Mouse (Mus musculus) granulocyte monocyte progenitor cell, adult 5-6 weeks (primary cell): ENCODE data around the gene Eaf1. TPM values are rescaled to one million over a fixed set of nuclear protein-coding genes. Genes with fewer than 3 reads are reported as not detected.
A peak's percentile ranks its signal among the peaks of the same experiment; 100 is the strongest.
"Not testable (repeated sequence)": the region's sequence is repeated elsewhere in the genome, so short reads cannot be mapped to it uniquely, and the experiment has no call there.

ENCODE experiments used
- ATAC-seq: replicated peaks from 2 replicates; pipeline ENCODE4 v1.8.0; 2016; ENCODE audit warnings: mild to moderate bottlenecking, moderate TSS enrichment, inconsistent platforms; ENCODE audit not compliant: poor library complexity, severe bottlenecking
- total RNA-seq, 2 experiments: library from RNA; stranded (forward) in 1 of 2; stranded (reverse) in 1 of 2; fragments of 200-712, 200-1000 nt in 1 of 2; fragments of >200 nt in 1 of 2; fragmentation: Nextera tagmentation in 1 of 2; gene quantifications; 2 replicates each; pipeline ENCODE4 v1.2.3; 2014 to 2017

Gene Eaf1
- 26.3 and 35.0 TPM in 2 replicates for total RNA-seq (2014; fragmentation: Nextera tagmentation)
- total RNA-seq (2017) = 26.5 and 31.4 TPM in 2 replicates

DNA sequence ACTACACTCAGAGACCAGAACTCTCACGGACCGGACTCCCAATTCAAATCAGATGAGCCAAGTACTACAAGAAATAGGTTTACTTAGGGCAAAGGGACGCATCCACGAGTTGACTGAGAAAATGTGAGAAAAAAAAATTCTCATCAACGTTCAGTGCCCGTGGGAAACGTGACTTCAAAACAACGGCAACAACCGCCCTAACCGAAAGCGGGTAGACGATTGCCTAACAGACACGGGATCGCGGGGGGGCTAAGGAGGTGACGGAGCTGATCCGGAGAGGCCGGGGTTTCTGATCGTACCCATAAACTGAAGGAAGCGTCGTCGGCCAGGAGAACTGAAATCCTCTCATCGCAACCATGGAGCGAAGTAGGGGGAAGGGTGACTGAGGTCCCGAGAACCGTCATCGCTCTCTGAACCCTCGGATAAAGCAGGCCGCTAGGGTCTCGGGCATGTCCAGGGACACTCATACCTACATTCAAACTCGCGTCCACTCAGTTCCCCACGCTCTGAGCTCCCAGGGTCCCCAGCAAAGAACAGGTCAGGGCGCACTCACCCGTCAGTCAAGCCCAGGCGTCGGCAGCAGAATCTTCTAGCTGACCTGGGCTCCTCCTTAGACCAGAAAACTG lies at the start of gene Eaf1:
Gene Eaf1, plus strand, starts transcription at position 51 of the 626 bp plus-strand sequence.
- ATAC-seq = peak; percentile 60

DNA sequence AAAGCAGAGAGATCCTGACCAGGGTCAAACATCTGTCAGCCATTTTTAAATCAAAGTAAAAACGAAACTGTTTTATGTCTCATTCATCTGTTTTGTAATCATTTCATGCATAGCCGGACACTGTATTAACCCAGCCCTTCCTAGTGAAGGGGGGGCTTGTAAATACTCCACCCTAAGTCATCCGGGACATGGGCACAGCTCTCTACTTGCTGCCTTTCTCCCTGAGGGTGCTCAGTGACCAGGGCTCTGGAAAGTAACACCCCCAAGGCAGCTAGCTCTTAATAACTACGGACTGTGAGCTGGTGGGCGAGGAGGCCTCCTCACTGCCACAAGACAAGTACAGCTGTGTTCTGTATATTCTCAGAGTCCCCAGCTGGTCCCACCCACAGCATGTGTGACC lies 45.2 kb upstream of the Eaf1 start:
- ATAC-seq = no peak

DNA sequence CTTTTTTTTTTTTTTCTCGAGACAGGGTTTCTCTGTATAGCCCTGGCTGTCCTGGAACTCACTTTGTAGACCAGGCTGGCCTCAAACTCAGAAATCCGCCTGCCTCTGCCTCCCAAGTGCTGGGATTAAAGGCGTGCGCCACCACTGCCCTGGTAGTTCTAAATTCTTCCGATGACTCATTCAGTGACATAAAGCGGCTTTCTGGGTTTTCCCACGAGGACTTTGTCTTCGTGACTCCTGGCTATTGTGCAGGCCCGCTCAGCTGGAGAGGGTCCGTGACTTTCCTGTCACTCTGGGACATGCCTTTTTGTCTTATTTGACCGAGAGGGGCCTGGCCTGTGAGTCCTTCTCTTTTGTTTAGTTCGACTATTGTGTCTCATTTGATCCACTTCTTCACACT lies 40.3 kb upstream of the Eaf1 start:
- ATAC-seq = not testable (repeated sequence)

GRCm38 (mm10) chr14:31454849-31455566 lies 39.2 kb upstream of the Eaf1 start:
- ATAC-seq = no peak

DNA sequence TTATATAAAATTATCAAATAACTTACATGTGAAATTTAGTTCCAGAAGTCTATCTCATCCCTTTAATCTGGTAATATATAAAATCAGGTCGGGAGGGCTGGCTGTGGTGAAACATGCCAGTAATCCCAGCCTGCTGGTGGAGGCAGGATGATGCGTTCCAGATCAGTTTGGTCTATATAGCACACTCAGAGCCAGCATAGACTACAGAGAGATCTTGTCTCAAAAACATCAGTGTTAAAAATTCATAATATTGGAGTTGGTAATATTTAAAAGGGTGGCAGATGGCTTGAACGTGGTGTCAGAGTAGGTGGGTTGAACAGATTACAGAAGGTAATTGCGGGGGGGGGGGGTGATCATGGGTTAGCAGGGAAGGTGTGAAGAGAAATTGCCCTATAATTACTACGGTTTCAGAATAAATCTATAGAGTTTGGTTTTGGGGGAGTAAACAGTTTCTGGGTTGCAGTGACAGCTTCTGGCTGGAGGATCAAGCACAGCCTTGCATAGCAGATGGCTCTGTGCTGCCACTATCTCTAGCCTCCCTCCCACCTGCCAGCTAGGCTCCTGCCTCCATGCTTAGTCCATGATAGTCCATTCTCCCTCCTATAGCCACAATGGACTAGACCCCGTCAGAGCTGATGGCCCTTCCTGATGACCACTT lies 38.0 kb upstream of the Eaf1 start:
- no peak for ATAC-seq

DNA sequence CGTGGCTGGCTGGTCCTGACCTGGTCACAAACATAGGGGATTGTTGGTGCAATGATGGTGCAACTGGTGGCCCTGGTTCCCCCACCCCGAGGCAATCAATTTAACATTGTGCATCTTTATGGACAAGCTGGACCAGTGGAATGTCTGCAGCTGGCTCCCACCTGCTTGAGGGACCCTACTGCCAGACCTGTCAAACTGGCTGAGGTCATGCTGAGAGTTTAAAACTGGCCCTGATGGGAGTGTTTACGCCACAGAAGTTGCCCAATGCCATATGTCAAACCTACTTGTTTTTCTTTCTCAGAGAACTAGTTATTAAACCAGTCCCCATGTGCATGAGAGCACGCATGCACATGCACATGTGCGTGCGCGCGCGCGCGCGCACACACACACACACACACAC lies 36.2 kb upstream of the Eaf1 start:
- ATAC-seq = no peak

- not testable (repeated sequence) for ATAC-seq
Observed at GRCm38 (mm10) chr14:31462226-31462625, 32.0 kb upstream of the Eaf1 start.

DNA sequence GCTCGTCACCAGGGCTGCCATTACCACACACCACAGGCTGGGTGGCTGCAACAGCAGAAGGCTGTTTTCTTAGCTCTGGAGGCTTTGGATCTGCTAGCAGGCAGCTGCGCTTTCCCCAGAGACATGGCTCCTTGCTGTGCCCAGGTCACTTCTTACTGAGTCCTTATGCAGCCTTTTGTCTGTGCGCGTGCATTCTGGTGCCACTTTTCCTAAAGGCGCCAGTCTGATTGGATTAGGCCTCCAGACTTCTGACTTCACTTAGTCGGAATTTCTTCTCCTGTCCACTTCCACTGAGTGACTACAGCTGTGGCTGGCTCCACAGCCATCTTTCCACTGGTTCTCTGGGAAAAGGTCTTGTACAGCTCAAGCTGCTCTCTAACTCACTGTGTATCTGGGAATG lies 31.3 kb upstream of the Eaf1 start:
- ATAC-seq = no peak

DNA sequence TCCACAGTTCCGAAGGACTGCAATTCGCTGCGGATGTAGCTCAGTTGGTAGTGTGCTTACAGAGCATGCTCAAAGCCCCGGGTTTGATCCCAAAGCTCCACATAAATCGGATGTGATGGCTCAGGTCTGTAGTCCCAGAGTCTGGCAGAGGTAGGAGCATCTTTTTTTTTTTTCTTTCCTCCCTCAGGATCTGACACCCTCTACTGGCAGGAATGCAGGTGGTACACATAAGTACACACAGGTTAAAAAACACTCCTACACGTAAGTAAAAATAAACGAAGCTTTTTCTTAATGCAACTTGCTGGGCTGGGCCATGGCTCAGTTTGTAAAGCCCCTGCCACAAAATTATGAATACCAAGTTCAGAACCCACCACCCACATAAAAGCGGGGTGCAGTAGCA lies 30.0 kb upstream of the Eaf1 start:
- no peak for ATAC-seq

DNA sequence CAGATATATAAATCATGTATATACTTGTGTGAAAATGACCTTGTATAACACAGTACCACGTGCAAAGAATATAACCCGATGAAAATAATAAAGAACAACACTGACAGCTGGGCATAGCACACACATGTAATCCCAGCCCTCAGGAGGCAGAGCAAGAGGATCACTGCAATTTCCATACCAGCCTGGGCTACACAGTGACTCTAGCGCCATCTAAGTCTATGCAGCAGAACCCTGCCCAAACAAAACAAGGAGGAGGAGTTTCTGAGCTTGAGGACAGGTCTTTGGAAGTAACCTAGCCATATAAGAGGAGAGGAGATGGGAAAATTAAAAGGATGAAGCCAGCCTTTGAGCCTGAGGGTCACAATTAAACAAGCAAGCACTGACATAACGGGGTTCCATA lies 24.5 kb upstream of the Eaf1 start:
- no peak for ATAC-seq

GRCm38 (mm10) chr14:31472451-31473061 lies 21.6 kb upstream of the Eaf1 start:
- ATAC-seq = peak; percentile 59

DNA sequence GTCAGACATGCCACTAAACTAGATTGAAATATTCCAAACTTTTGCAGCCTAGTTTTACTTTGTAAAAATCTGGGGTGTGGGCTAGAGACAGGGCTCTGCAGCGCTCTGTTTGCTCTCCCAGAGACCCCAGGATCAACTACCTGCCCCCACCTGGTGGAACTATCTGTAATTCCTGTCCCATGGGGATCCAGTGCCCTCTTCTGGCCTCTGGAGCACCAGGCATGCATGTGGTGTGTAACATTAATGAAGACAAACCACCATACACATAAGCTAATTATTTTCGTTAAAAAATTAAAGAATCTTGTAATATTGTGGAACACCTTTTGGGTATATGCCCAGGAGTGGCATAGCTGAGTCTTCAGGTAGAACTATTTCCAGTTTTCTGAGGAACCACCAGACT lies 20.9 kb upstream of the Eaf1 start:
- no peak for ATAC-seq

DNA sequence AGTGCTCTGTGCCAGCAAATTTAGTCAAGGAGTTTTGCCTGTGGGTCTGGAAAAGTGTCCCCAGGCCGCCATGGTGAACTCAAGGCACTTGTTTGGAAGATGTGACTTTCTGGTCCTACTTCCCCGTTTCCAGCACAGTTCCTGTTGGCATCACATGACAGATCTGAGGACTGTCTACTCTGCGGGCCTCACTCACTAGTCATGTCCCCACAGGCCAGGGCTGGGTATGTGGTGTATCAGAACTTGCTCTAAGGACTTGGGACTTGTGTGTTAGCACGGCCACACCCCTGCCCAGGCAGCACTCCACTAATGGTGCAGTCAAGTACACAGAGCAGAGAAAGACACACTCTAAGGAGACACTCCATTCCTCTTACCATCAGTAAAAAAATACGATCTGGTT lies 11.8 kb upstream of the Eaf1 start:
- peak; percentile 58 for ATAC-seq

DNA sequence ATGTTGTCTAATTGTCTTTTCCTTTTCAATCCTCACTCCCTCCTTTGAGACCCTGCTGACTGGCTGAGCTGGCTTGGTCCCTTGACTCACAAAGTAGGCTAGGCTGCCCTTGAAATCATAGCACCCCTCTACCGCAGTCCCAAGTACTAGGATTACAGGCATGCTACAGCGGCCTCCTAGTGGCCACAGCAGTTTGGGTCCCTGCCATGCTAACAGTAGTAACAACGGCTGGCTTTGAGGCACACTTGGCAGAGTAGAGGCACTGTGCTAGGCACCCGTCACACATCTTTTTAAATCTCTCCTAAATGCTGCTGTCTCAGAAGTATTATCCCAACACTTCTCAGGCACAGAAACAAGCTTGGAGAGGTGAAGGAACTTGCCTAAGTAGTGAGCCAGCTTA lies 7.7 kb upstream of the Eaf1 start:
- ATAC-seq = no peak

DNA sequence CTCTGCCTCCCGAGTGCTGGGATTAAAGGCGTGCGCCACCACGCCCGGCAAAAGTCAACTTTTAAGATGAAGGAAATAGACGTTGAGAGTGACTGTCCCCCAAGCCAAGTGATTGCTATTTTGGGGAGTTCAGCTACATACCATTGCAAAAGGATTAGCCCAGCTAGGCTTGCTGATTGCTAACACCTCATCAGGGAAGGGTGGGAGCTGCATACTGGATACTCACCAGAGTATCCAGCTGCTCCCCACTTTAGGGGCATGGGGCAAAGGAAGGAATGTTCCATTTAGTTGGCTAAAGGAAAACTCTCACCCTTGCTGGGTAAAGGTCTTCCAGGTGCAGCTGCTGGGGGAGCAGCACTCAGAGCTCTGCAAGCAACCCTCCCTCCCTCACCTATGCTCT lies 6.1 kb upstream of the Eaf1 start:
- no peak for ATAC-seq

DNA sequence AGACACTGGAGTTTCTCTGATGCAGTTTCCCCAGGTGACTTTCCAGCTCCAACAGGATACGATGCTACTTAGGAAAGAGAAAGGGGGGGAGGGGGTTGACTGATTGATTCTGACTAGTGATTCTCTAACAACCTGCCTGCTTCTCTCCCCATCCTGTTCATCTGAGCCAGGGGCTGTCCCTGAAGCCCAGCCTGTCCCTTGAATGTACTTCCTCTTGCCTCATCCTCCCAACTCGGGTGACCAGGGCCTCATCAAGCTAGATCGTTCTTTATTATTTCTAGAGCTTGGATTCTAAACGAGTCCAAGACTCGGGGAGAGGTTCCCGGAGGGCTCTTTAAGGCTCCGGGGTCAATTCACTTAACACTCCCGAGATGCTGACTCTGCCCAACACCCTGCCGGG lies 298 bp upstream of the Eaf1 start:
- peak; percentile 23; the same call in 1 of the 2 replicates for ATAC-seq

- ATAC-seq = peak; percentile 84
Observed at GRCm38 (mm10) chr14:31494975-31495455, 816 bp downstream of the Eaf1 start, which contains the start of gene Mettl6. TSS of gene Mettl6 (minus strand) at chr14:31495040.

DNA sequence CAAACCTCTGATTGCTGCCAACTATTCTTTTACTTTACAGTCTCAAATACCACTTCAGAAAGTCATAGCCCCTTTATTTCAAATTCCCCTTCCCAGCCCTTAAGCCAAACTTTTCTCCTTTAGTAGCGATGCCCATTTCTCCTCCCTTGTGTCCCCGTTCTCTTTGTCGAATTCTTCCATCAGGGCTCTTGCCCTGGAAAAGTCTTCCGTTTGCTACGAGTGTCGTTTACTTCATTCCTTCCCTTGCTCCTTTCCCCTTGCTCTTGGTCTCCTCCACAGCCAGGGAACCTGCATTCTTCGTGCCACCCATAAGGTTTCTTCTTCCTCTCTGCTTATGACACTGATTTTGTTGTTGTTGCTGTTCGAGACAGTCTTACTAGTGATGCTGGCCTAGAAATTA lies 1.3 kb downstream of the Eaf1 start:
- no peak for ATAC-seq

DNA sequence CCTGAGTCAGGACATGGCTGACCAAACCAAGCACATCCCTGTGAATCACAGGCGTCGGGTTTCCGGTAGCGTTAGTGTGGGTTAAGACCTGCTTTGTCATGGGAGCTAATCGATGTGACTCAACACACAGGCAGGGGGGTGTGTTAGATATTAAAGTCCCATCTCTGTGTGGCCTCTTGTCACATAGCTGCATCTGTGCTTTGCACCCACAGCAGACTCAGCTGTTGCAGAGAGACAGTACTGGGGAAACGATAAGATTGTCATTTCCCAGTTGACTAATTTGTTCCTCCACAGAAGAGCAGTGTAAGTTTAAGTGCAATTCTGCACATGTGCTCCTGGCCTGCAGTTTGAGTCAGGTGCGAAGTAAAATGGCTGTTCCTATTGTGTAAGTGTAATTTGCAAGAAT lies 2.0 kb downstream of the Eaf1 start:
- peak; percentile 63 for ATAC-seq

DNA sequence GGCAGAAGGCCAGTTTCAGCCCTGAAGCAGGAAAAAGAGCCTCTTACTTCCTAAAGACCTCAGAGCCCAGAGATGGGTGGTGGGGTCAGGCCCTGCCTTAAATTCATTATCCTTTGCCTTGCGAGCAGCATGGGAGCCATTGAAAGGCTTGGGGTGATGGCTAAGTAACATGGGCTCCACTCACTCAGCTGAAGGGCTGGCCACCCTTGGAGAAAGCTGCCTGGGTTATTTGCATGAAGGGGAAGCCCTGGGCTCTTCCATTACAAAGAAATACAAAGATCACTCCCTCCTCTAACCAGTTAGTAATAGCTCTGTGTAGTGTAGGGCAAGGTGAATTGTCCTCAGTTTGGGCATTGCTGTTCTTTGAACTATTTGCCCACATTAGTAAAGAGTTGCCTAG lies 5.3 kb downstream of the Eaf1 start:
- no peak for ATAC-seq

- no peak for ATAC-seq
Observed at GRCm38 (mm10) chr14:31503406-31503805, 9.2 kb downstream of the Eaf1 start.
